Mouse (Mus musculus) mouse embryonic stem cell (cell line): ENCODE results near the gene Brsk2.
"Not testable (repeated sequence)": the region's sequence is repeated elsewhere in the genome, so short reads cannot be mapped to it uniquely, and the experiment has no call there.

ENCODE experiments used
- in situ Hi-C, 2 experiments: fragments of 300-500 bp; cut with MboI; formaldehyde crosslinking; loops; 1 replicate in 1 of 2; 3 replicates in 1 of 2; pipeline ENCODE4 v1.14.3; 2019 to 2020; ENCODE audit warnings: low sequenced_read_pairs in 2 of 2, low pct_unique_long_range_greater_than_20kb in 1 of 2, mixed read lengths in 1 of 2; ENCODE audit not compliant: unreplicated experiment in 1 of 2

Brsk2 gene

GRCm38 (mm10) chr7:141948906-141949798 is at the start of gene Brsk2:
Gene Brsk2, plus strand, starts transcription at chr7:141949751.
- in situ Hi-C loops = loop anchor here in 1 of 2 experiments (25.0 kb wide), 1 partner anchor 187 kb away; no protein-coding TSS in a partner anchor

DNA sequence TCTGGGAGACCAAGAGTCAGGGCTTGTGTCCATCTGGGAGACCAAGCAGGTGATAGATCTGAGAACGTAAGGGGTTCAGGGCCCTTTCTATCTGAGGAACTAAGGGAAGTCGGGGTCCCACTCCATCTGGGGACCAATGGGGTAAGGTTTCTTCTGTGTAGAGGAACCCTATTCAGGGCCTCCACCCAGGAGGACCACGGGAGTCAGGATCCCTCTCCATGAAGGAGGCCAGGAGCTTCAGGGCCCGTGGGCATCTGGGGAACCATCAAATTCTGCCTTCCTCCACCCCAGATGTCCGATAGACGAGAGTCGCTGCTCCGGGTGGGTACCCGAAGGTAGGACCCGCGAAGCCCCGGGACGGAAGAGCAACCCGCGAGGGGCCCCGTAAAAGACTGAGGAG is 47.7 kb upstream of the Brsk2 start:
- in situ Hi-C loops = no loop called here

DNA sequence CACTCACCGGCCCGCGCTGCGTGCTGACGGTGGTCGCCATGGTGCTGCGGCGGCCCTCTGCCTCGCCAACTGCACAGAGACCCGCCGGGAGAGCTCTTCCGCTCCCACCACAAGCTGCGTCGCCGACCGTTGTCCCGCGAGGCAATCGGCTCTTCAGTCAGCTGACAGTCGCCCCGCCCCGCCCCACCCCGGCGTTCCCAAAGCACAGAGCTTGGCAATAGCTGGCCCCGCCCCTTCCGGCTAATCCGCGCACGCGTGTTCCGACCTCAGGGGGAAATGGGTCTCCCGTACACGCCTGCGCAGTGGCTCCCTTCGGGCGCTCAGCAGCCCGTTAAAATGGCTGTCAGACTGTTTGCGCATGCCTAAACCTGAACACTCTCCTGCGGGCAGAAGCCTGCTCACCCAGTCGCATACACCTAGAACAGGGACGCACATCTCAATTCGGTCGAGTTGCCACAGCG is 47.3 kb upstream of the Brsk2 start:
- in situ Hi-C loops = no loop called here

GRCm38 (mm10) chr7:141902791-141903190 is 46.8 kb upstream of the Brsk2 start:
- in situ Hi-C loops = no loop called here

- in situ Hi-C loops = no loop called here
Observed at GRCm38 (mm10) chr7:141908591-141908990, 41.0 kb upstream of the Brsk2 start.

GRCm38 (mm10) chr7:141911305-141911704 is 38.2 kb upstream of the Brsk2 start:
- in situ Hi-C loops = no loop called here

- in situ Hi-C loops = no loop called here
Observed at GRCm38 (mm10) chr7:141918407-141918806, 31.1 kb upstream of the Brsk2 start, which contains the start of gene Tollip. Gene Tollip, minus strand, starts transcription at chr7:141918507.

DNA sequence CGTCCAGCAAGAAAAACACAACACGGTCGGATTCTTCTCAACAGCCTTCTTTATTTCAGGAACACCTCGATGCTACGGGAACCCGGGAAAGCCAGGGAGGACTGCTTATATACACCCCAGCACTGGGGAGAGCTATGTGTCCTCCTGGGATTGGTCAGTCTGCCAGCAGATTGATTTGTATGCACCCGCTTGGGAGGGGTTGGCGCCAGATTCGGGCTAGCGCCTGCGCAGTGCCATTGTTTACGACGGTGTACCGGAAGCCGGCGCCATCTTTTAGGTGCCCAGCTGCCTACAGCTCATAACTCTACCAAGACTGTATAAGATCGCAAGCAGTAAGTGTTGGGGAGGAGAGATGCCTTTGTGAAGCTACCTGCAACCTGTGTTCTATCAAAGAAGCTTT is 25.4 kb upstream of the Brsk2 start:
- in situ Hi-C loops = not testable (repeated sequence)

DNA sequence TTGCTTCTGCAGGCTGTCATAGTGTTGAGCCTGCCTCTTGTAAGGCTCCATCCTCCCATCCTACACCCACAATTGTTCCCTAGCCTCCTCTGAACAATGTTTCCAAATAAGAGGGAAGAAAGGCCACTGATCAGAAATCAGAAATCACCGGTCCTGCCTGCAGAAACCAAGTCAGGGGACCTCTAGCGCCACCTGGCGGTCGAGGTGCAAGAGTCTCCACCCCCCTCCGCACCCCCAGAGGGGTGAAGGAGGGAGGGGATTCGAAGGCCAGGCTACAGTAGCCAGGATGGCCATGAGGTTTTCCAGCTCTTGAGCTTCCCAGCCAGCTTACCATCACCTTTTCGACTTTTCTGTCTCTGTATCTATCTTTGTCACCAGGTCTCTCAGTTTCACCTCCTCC is 24.6 kb upstream of the Brsk2 start:
- in situ Hi-C loops = loop anchor here in 1 of 2 experiments (25.0 kb wide), 1 partner anchor 163 kb away; no protein-coding TSS in a partner anchor

DNA sequence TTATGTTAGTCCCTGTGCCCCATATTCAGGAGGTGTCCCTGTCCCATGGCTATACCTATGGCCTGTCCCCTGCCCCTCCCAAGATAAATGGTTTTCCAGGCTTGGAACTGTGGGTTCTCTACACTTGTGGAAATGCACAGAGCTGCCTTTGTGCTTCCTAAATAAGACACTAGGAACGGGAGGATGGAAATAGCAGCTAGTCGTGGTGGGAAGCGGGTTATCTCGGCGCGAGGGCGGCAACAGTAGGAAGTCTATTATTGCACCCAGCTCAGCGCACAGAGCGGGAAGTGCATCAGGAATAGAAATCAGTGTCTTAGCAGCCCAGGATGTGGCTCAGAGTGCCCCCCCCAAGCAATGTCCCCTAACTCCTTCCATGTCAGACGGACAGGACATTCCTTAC is 20.9 kb upstream of the Brsk2 start:
- in situ Hi-C loops = loop anchor here in 1 of 2 experiments (25.0 kb wide), 1 partner anchor 166 kb away; no protein-coding TSS in a partner anchor

DNA sequence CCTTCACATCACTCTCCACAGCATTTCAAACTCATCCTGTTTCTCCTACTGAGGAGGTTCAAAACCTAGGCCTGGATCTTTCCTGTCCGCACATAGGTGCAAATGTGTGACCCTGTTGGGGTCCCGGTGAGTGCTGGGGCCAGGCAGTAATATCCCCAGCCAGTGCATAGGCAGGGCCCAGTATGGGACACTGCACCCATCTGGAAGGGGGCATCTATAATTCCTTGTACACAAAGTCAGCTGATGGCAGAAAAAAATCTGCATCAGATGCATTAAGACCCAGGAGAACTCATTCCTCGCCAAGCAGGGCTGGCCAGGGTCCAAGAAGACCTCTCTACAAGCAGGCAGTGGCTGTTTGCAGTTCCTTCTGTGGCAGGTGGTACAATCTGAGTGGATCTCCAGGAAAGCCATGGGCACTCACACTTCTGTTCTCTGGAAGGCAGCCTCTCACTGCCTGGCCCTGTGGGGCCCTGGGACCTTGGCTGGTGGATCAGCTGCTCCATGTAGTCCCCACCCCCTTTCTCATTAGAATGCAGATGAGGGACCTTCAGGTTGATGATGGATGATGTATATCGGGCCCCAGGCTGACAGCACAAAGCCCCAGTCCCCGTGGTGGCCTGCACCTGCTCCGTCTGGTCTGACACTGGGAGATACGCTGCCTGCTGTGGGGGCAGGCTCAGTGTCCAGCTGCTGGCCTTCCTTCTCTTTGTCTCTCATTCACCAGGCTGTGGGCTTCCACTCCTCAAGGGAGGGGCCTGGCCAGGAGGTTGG is 15.2 kb upstream of the Brsk2 start:
- in situ Hi-C loops = loop anchor here in 1 of 2 experiments (25.0 kb wide), 1 partner anchor 172 kb away; no protein-coding TSS in a partner anchor

DNA sequence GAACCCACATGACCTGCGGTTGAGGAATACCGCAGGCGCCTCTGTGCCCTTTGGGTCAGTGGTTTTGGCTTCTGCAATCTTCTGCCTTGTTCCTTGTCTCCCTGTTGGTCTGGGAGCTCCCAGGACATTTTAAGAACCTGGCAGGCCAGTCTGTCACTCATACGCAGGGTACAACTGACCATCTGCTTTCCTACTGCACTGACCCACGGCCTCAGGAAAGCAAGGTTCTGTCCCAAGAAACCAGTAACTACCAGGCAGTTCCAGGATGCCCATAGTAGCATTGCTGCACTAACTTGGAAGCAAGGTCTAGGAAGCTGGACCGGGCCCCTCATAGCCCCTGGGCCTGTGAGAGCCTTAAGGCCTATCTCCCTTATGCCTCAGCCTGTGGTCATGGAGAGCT is 14.6 kb upstream of the Brsk2 start:
- in situ Hi-C loops = loop anchor here in 1 of 2 experiments (25.0 kb wide), 1 partner anchor 173 kb away; no protein-coding TSS in a partner anchor

- in situ Hi-C loops = loop anchor here in 1 of 2 experiments (25.0 kb wide), 1 partner anchor 181 kb away; no protein-coding TSS in a partner anchor
Observed at GRCm38 (mm10) chr7:141943444-141943843, 6.1 kb upstream of the Brsk2 start.

- in situ Hi-C loops = loop anchor here in 1 of 2 experiments (25.0 kb wide), 1 partner anchor 184 kb away; no protein-coding TSS in a partner anchor
Observed at GRCm38 (mm10) chr7:141945927-141946326, 3.6 kb upstream of the Brsk2 start.

GRCm38 (mm10) chr7:141947512-141947911 is 2.0 kb upstream of the Brsk2 start:
- in situ Hi-C loops = loop anchor here in 1 of 2 experiments (25.0 kb wide), 1 partner anchor 185 kb away; no protein-coding TSS in a partner anchor

DNA sequence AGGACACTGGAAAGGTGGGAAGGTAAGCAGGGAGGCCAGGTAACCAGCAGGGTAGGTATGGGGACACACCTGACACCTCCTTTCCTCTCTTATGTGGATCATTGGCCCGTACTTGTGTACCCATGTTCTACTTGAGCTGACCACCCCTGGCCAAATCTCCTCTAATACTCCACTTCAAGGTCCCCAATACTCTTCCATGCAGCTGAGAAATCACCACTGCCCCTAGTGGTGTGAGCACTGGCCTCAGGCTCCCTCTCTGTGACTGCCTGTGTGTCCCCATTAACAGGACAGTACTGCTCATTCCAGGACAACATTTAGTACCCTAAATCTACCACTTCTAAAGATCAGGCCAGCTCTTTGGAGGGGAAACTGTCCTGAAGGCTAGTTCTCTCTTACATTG is 1.5 kb upstream of the Brsk2 start:
- in situ Hi-C loops = loop anchor here in 1 of 2 experiments (25.0 kb wide), 1 partner anchor 186 kb away; no protein-coding TSS in a partner anchor

- in situ Hi-C loops = loop anchor here in 1 of 2 experiments (25.0 kb wide), 1 partner anchor 187 kb away; no protein-coding TSS in a partner anchor
Observed at GRCm38 (mm10) chr7:141949799-141950103, 200 bp downstream of the Brsk2 start.

DNA sequence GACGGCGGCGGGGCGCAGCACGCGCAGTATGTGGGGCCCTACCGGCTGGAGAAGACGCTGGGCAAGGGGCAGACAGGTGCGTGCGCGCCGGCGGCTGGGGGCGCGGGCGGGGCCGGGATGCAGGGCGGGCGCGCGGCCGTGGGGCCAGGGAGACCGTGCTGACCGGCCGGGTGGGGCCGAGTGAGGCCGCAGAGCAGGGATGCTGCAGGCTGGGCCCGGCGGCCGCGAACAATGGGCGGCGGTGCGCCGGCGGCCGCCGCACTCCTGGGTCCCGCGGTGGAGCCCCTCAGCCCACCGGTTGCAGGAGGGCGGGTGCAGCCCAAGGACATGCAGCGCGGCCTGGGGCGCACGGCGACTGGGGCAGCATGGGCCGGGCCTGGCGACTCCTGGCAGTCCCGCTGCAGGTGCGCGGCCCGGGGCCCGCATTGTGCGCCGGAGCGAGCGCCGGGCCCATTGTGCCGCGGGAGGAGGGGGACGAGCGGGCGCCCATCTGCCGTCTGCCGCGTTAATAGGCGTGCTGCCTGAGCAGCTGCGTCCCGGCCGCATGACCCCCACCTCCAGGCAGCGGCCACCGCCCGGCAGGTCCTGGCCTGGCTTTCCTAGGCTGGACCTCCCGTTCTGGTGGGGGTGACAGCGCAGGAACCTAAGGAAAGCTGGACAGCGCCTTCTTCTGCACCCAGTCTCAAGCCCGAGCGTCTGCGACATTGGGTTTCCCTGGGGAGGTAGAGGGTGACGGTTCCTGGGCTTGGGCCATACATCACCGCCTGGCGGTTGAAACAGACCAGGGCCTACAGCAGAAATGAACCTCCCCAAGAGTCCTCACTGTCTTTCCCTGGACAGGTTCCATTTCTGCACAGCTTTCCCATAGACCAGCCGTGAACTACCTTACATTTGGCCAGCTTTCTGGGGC is 808 bp downstream of the Brsk2 start:
- in situ Hi-C loops = no loop called here
